Comparison of ENCODE assay signal across 8 mouse cellular contexts in genomic region chr11:25357717-25358411, GRCm38 (mm10).
DNase-seq lines count a peak whose midpoint lies in the region; ATAC-seq lines count a peak whose summit lies in the region.

No protein-coding gene starts in this region.

- H3K36me3 ChIP-seq in heart, embryonic 11.5 days (ENCODE audit: control insufficient read depth, insufficient read depth, low read length), result no peaks in the 10 kb centered on the region
- H3K36me3 ChIP-seq in intestine, embryonic 14.5 days (ENCODE audit: control insufficient read depth, insufficient read depth, low read length), result no peaks in the 10 kb centered on the region
- H3K36me3 ChIP-seq in midbrain, embryonic 14.5 days (ENCODE audit: control insufficient read depth, insufficient read depth, low read length), result no peaks in the 10 kb centered on the region

- H3K27me3 ChIP-seq in heart, embryonic 11.5 days (ENCODE audit: control insufficient read depth, insufficient read depth, low read length), result no peaks in the 10 kb centered on the region
- no peaks in the 10 kb centered on the region for H3K27me3 ChIP-seq in intestine, embryonic 14.5 days (replicated peaks; ENCODE audit: control insufficient read depth, insufficient read depth, low read length)
- H3K27me3 ChIP-seq in midbrain, embryonic 14.5 days (ENCODE audit: control insufficient read depth, insufficient read depth, low read length), result no peaks in the 10 kb centered on the region

- intact Hi-C loops in gastrocnemius, postnatal 36 days (cut with DNase I), result no loop called here

- DNase-seq in heart, adult 18-20 months, result no peak
- peak; percentile 65 for DNase-seq in embryo, embryonic 11 days
- DNase-seq in intestine, embryonic 14.5 days (ENCODE audit: low spot score), result peak; percentile 54
- DNase-seq in midbrain, embryonic 14.5 days, result peak; percentile 53
- DNase-seq in ovary, postnatal 36 days (ENCODE audit: low spot score), result no peak
- DNase-seq in gastrocnemius, postnatal 36 days, result no peak
- no peak for DNase-seq in cerebellum, adult 9-11 months

- H3K4me2 ChIP-seq in heart, embryonic 11.5 days, result peak overlapping the region; percentile 71
- peak overlapping the region; percentile 66 for H3K4me2 ChIP-seq in intestine, embryonic 14.5 days (ENCODE audit: low read length)
- H3K4me2 ChIP-seq in midbrain, embryonic 14.5 days (ENCODE audit: low read length), result peak overlapping the region; percentile 61

- peak; percentile 71; the same call in 1 of the 2 replicates for ATAC-seq in heart, embryonic 11.5 days (replicated peaks; ENCODE audit: insufficient number of reproducible peaks, low FRiP score, low TSS enrichment)
- ATAC-seq in intestine, embryonic 14.5 days (replicated peaks; ENCODE audit: low FRiP score, low TSS enrichment, low read depth), result no peak
- 0 out of 2 replicates have a peak, but pooled peaks have one; percentile 41 for ATAC-seq in midbrain, embryonic 14.5 days (ENCODE audit: low FRiP score, low TSS enrichment)

- H3K9me3 ChIP-seq in heart, embryonic 11.5 days (replicated peaks; ENCODE audit: control insufficient read depth, low read length), result no peaks in the 10 kb centered on the region
- H3K9me3 ChIP-seq in intestine, embryonic 14.5 days (ENCODE audit: control insufficient read depth, low read length), result no peaks in the 10 kb centered on the region
- H3K9me3 ChIP-seq in midbrain, embryonic 14.5 days (ENCODE audit: control insufficient read depth, low read length), result no peaks in the 10 kb centered on the region

- H3K4me3 ChIP-seq in heart, embryonic 11.5 days (ENCODE audit: low read depth, low read length), result peak overlapping the region; percentile 34
- peak overlapping the region; percentile 32 for H3K4me3 ChIP-seq in intestine, embryonic 14.5 days (ENCODE audit: low read depth, low read length)
- H3K4me3 ChIP-seq in midbrain, embryonic 14.5 days (replicated peaks; ENCODE audit: low read depth, low read length), result peak overlapping the region; percentile 25

- peaks cover 11% of the 10 kb centered on the region for H3K4me1 ChIP-seq in heart, embryonic 11.5 days (ENCODE audit: control insufficient read depth, insufficient read depth, low read length)
- H3K4me1 ChIP-seq in intestine, embryonic 14.5 days (replicated peaks; ENCODE audit: control insufficient read depth, insufficient read depth, low read length), result peaks cover 12% of the 10 kb centered on the region
- peaks cover 21% of the 10 kb centered on the region for H3K4me1 ChIP-seq in midbrain, embryonic 14.5 days (ENCODE audit: control insufficient read depth, insufficient read depth, low read length)

- 16% methylated on average over 10 of the region's 10 CpGs for WGBS in heart, embryonic 11.5 days (ENCODE audit: insufficient replicate concordance)
- 10% methylated on average over 10 of the region's 10 CpGs for WGBS in intestine, embryonic 14.5 days
- 28% methylated on average over 10 of the region's 10 CpGs for WGBS in midbrain, embryonic 14.5 days

- no peak overlapping the region for H3K27ac ChIP-seq in heart, embryonic 11.5 days (ENCODE audit: low read depth, low read length)
- no peak overlapping the region for H3K27ac ChIP-seq in intestine, embryonic 14.5 days (ENCODE audit: low read depth)
- peak overlapping the region; percentile 45 for H3K27ac ChIP-seq in midbrain, embryonic 14.5 days (replicated peaks; ENCODE audit: low read depth, low read length)

- H3K9ac ChIP-seq in heart, embryonic 11.5 days (ENCODE audit: low read depth, low read length), result peak overlapping the region; percentile 54
- no peak overlapping the region; the same call in 1 of the 2 replicates for H3K9ac ChIP-seq in intestine, embryonic 14.5 days (ENCODE audit: low read length)
- peak overlapping the region; percentile 7; the same call in 1 of the 2 replicates for H3K9ac ChIP-seq in midbrain, embryonic 14.5 days (replicated peaks; ENCODE audit: low read length)

Comparison
In these comparisons a context has a peak if more than half of its experiments do, and no peak if none do; other contexts are left out.
1. DNase-seq: peak in embryo, embryonic 11 days (single experiment), intestine, embryonic 14.5 days (single experiment) and midbrain, embryonic 14.5 days (single experiment); none in heart, adult 18-20 months (0 of 2), ovary, postnatal 36 days (single experiment), gastrocnemius, postnatal 36 days (0 of 2) and cerebellum, adult 9-11 months (single experiment).
2. Peak in every context shown above with its lines, with median percentiles within 50 percentile points of each other: H3K4me2 ChIP-seq and H3K4me3 ChIP-seq.